ENCODE assay signal across 8 mouse cellular contexts in genomic region chr11:118998540-118999265, GRCm38 (mm10). TPM values are rescaled to one million over a fixed set of nuclear protein-coding genes. Genes with fewer than 3 reads are reported as not detected.
A peak's percentile ranks its signal among the peaks of the same experiment; 100 is the strongest.
DNase-seq lines count a peak whose midpoint lies in the region; ATAC-seq lines count a peak whose summit lies in the region.

No protein-coding gene starts in this region.

- H3K36me3 ChIP-seq in hindbrain, embryonic 13.5 days, result no peaks in the 10 kb centered on the region

- peak overlapping the region; percentile 28 for H3K4me3 ChIP-seq in hindbrain, embryonic 13.5 days

- peaks cover 41% of the 10 kb centered on the region for H3K4me1 ChIP-seq in hindbrain, embryonic 13.5 days (replicated peaks)

- peak overlapping the region; percentile 87 for H3K27ac ChIP-seq in hindbrain, embryonic 13.5 days

- peak; percentile 66 for ATAC-seq in hindbrain, embryonic 13.5 days (ENCODE audit: low FRiP score)

- H3K4me2 ChIP-seq in hindbrain, embryonic 13.5 days, result peak overlapping the region; percentile 56

- H3K9ac ChIP-seq in hindbrain, embryonic 13.5 days, result peak overlapping the region; percentile 56

- 6% methylated on average over 30 of the region's 30 CpGs for WGBS in hindbrain, embryonic 13.5 days

- H3K9me3 ChIP-seq in hindbrain, embryonic 13.5 days, result no peaks in the 10 kb centered on the region

- H3K27me3 ChIP-seq in hindbrain, embryonic 13.5 days, result peaks cover 13% of the 10 kb centered on the region; the same call in 1 of the 2 replicates

- DNase-seq in Muller cell, postnatal 12 days (ENCODE audit: inconsistent ontology term), result peak; percentile 81
- DNase-seq in cerebellum, postnatal 10 days, result peak; percentile 94 to 96
- peak; percentile 83 to 86 for DNase-seq in frontal cortex, postnatal 25 days (ENCODE audit: low spot score in 2 of 2)
- DNase-seq in layer of hippocampus, postnatal 14 days (ENCODE audit: low spot score in 2 of 2), result peak; percentile 89 to 90
- DNase-seq in lung, postnatal 36 days, result peak; percentile 84
- DNase-seq in right cerebral cortex, adult 18-20 months, result peak; percentile 86
- DNase-seq in urinary bladder, adult 2 months (ENCODE audit: low spot score), result peak; percentile 59

RNA-seq across cellular contexts. Expression of gene Enpp7, which starts 10.7 kb away (rescaled TPM):
- polyA plus RNA-seq in hindbrain, embryonic 13.5 days (2015; fragmentation: Nextera tagmentation; extraction: Ambion mirVana), result not detected in 2 replicates
- not detected for total RNA-seq in layer of hippocampus, postnatal 14 days (2021)
- 0.08 TPM in 1 of 2 replicates, not detected in the other for polyA plus RNA-seq in urinary bladder, adult 2 months (2012; rRNA removed)

RNA-seq across cellular contexts. Expression of gene Cbx2, which starts 24.1 kb away (rescaled TPM):
- polyA plus RNA-seq in hindbrain, embryonic 13.5 days (2015; fragmentation: Nextera tagmentation; extraction: Ambion mirVana), result 20.3 and 24.2 TPM in 2 replicates
- 1 to 10 TPM; 3.6 to 4.2 TPM for total RNA-seq in layer of hippocampus, postnatal 14 days (2021)
- 3.0 TPM in 2 replicates for polyA plus RNA-seq in urinary bladder, adult 2 months (2012; rRNA removed)

RNA-seq across cellular contexts. Expression of gene Cbx8, which starts 42.1 kb away (rescaled TPM):
- 10.0 and 11.1 TPM in 2 replicates for polyA plus RNA-seq in hindbrain, embryonic 13.5 days (2015; fragmentation: Nextera tagmentation; extraction: Ambion mirVana)
- 10 to 100 TPM; 15.0 to 15.2 TPM for total RNA-seq in layer of hippocampus, postnatal 14 days (2021)
- 5.4 and 6.8 TPM in 2 replicates for polyA plus RNA-seq in urinary bladder, adult 2 months (2012; rRNA removed)

Comparison
In these comparisons a context has a peak if more than half of its experiments do, and no peak if none do; other contexts are left out.
1. Peak in every context shown above with its lines: DNase-seq, ATAC-seq, H3K4me3 ChIP-seq and H3K27ac ChIP-seq.